Mouse (Mus musculus): ENCODE measurements around the gene Ddn. TPM values are rescaled to one million over a fixed set of nuclear protein-coding genes. Genes with fewer than 3 reads are reported as not detected.
"Not testable (repeated sequence)": the region's sequence is repeated elsewhere in the genome, so short reads cannot be mapped to it uniquely, and the experiment has no call there.

Gene Ddn
- polyA plus RNA-seq, 1 experiment from 2014 or later = not detected

DNA sequence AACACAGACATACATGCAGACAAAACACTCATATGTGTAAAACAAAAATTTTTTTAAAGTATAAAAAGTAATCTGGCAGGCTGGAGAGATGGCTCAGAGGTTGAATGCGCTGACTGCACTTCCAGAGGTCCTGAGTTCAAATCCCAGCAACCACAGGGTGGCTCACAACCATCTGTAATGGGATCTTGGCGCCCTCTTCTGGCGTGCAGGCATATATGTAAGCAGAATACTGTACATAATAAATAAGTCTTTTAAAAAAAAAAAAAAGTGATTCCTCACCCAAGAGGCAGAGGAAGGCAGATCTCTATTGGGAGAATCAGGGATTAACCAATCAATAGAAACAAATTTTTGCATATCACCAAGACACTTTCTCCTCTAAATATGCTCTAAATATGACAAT lies 14.1 kb upstream of the Ddn start:
- no peak overlapping the region for H3K4me3 ChIP-seq (replicated peaks)
- no peaks in the 10 kb centered on the region for H3K9me3 ChIP-seq
- H3K4me2 ChIP-seq = no peak overlapping the region
- no peak overlapping the region for H3K27ac ChIP-seq
- no peak for ATAC-seq (ENCODE audit: low FRiP score)
- WGBS = 68% methylated on average over 3 of the region's 3 CpGs
- peaks cover 37% of the 10 kb centered on the region for H3K36me3 ChIP-seq (replicated peaks)
- no peaks in the 10 kb centered on the region for H3K27me3 ChIP-seq
- H3K9ac ChIP-seq = no peak overlapping the region
- no peaks in the 10 kb centered on the region for H3K4me1 ChIP-seq

DNA sequence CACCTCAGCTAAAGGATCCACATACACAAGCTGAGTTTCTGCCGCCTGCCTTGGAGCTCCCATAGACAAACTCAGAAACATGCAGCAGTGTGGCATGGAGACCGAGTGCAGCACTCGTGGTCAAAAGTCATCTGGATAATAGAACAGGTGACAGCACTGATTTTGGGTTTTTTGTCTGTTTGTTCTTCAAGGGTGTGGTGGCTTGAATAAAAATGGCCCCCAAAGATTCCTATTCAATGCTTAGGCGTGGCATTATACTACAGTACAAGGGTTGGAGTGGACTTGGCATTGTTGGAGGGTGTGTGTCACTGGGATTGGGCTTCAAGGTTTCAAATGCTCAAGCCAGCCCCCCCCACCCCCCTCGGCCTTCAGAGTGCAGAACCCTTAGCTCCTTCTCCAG lies 12.9 kb upstream of the Ddn start:
- H3K4me2 ChIP-seq = no peak overlapping the region
- H3K27ac ChIP-seq = no peak overlapping the region
- H3K27me3 ChIP-seq = no peaks in the 10 kb centered on the region
- ATAC-seq (ENCODE audit: low FRiP score) = no peak
- no peaks in the 10 kb centered on the region for H3K4me1 ChIP-seq
- peaks cover 37% of the 10 kb centered on the region for H3K36me3 ChIP-seq (replicated peaks)
- no peak overlapping the region for H3K4me3 ChIP-seq (replicated peaks)
- WGBS = 89% methylated on average over 5 of the region's 5 CpGs
- H3K9ac ChIP-seq = no peak overlapping the region
- H3K9me3 ChIP-seq = no peaks in the 10 kb centered on the region

GRCm38 (mm10) chr15:98821403-98821802 lies 12.1 kb upstream of the Ddn start:
- WGBS = 20% methylated on average over 10 of the region's 10 CpGs
- Histone ChIP-seq H3K4me2 (no peak overlapping the region), H3K9me3 (no peaks in the 10 kb centered on the region), H3K36me3 (replicated peaks) (peaks cover 43% of the 10 kb centered on the region), H3K4me3 (replicated peaks) (no peak overlapping the region), H3K27me3 (no peaks in the 10 kb centered on the region), H3K27ac (no peak overlapping the region), H3K4me1 (no peaks in the 10 kb centered on the region), H3K9ac (no peak overlapping the region)
- ATAC-seq (ENCODE audit: low FRiP score) = no peak

DNA sequence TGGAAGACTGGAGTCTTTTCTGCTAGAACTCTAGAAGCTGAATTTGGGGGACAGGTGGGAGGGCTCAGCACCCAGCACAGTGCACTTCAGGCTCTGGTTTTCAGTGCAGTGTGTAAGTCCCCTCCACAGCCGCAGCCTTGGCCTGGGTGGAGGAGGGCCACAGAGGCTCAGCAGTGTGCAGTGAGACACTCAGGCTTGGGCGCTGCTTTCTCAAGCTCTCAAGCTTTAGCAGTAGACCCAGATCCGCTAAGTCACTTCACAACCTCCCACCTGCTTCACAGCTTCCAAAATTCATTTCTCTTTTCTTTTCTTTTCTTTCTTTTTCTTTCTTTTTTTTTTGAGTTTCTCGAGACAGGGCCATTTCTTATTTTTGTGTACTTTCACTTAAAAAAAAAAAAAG lies 11.6 kb upstream of the Ddn start:
- H3K9ac ChIP-seq = no peak overlapping the region
- ATAC-seq (ENCODE audit: low FRiP score) = no peak
- no peak overlapping the region for H3K27ac ChIP-seq
- H3K4me1 ChIP-seq = no peaks in the 10 kb centered on the region
- H3K4me3 ChIP-seq (replicated peaks) = no peak overlapping the region
- H3K9me3 ChIP-seq = no peaks in the 10 kb centered on the region
- WGBS = 91% methylated on average over 4 of the region's 4 CpGs
- no peak overlapping the region for H3K4me2 ChIP-seq
- no peaks in the 10 kb centered on the region for H3K27me3 ChIP-seq
- peaks cover 44% of the 10 kb centered on the region for H3K36me3 ChIP-seq (replicated peaks)

GRCm38 (mm10) chr15:98818171-98818570 lies 8.9 kb upstream of the Ddn start:
- Histone ChIP-seq H3K27ac (no peak overlapping the region), H3K9me3 (no peaks in the 10 kb centered on the region), H3K9ac (no peak overlapping the region), H3K4me1 (no peaks in the 10 kb centered on the region), H3K27me3 (no peaks in the 10 kb centered on the region), H3K4me2 (no peak overlapping the region), H3K36me3 (replicated peaks) (peaks cover 44% of the 10 kb centered on the region), H3K4me3 (replicated peaks) (no peak overlapping the region)
- no peak for ATAC-seq (ENCODE audit: low FRiP score)
- WGBS = 91% methylated on average over 7 of the region's 7 CpGs

DNA sequence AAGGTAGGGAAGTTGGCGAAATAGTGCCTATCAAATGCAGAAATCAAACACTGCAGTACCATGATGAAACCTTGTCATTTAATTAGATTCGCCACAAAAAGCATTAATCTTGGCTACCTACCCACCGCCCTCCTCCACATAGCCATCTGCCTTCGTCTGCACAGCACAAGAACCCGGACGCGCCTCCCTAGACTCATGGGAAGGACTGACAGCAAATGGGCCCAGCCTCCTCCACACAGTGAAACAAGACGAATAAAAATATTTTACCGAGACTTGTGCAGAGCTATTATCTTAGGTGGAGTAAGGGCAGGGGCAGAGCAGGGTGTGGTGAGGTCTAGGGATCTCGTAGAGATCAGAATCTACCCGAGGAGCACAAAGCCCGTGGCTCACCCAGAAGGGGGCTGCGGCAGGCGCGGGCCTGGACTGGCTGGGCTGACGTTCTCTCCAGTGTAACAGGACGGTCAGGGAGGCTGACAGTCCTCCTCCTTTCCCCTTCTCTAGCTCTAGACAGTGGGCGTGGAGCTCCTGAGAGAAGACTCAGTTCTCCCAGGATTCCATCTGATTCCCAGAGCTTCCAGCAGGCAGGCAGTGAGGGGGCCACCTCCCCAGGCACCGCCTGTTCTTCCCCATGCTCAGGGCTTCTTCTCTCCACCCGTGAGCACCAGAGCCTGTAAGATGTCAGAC lies 3.6 kb upstream of the Ddn start:
- Histone ChIP-seq H3K27ac (no peak overlapping the region), H3K36me3 (replicated peaks) (peaks cover 40% of the 10 kb centered on the region)
- WGBS = 85% methylated on average over 20 of the region's 20 CpGs

GRCm38 (mm10) chr15:98810212-98810611 lies 922 bp upstream of the Ddn start:
- 79% methylated on average over 6 of the region's 6 CpGs for WGBS
- not testable (repeated sequence) for ATAC-seq (ENCODE audit: low FRiP score); H3K4me2 ChIP-seq; H3K4me3 ChIP-seq (replicated peaks); H3K9me3 ChIP-seq; H3K27ac ChIP-seq; H3K9ac ChIP-seq
- H3K27me3 ChIP-seq = peaks cover 58% of the 10 kb centered on the region
- peaks cover 39% of the 10 kb centered on the region for H3K4me1 ChIP-seq
- peaks cover 27% of the 10 kb centered on the region for H3K36me3 ChIP-seq (replicated peaks)

More for the DNA sequence above, 3.6 kb upstream of the Ddn start:
- no peak for ATAC-seq (ENCODE audit: low FRiP score)
- H3K27me3 ChIP-seq = peaks cover 31% of the 10 kb centered on the region
- H3K9ac ChIP-seq = no peak overlapping the region
- H3K4me3 ChIP-seq (replicated peaks) = no peak overlapping the region
- no peak overlapping the region for H3K4me2 ChIP-seq
- H3K4me1 ChIP-seq = peaks cover 13% of the 10 kb centered on the region
- no peaks in the 10 kb centered on the region for H3K9me3 ChIP-seq

- 4% methylated on average over 6 of the region's 6 CpGs for WGBS
- Histone ChIP-seq H3K9me3 (no peaks in the 10 kb centered on the region), H3K27me3 (peaks cover 73% of the 10 kb centered on the region), H3K27ac (no peak overlapping the region), H3K9ac (no peak overlapping the region), H3K4me3 (replicated peaks) (no peak overlapping the region; the same call in 1 of the 2 replicates), H3K4me2 (0 out of 2 replicates have a peak overlapping the region, but pooled peaks have one; percentile 63), H3K36me3 (replicated peaks) (peaks cover 15% of the 10 kb centered on the region), H3K4me1 (peaks cover 47% of the 10 kb centered on the region)
- no peak for ATAC-seq (ENCODE audit: low FRiP score)
Measured at GRCm38 (mm10) chr15:98808651-98809134, 597 bp downstream of the Ddn start.

DNA sequence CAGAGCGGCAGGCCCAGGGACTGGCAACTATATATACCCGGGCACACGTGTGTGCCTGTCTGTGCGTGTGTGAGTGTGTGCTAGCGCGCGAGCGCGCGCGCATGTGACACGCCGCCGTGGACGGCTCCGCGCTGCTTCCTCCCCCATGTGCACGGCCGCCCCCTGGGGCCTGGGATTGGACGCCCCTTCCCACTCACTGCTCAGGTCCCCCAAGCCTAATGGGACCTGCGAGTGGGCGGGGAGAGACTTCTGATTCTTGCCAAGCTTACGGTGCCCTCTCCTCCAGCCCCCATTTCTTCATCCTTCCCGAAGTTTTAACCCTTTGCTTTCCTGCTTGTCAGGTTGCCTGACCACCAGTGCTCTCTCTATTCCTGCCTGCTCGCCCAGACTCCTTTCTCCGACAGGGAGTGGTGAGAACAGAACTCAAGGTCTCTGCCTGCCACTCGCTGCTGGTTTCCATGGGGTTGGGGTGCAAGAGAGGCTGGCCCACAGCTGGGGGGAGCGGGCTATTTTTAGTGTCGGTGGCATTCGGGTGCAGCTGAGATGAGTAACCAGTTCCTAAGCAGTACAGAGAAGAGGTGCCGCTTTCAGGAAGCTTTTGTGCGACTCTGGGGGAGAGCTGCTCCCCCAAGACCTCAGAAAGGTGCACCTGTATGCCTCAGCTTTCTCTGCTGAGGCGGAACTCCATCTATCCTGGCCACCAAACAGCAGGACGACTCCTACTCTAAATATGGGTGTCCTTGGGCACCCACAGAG lies 1.2 kb downstream of the Ddn start:
- H3K27ac ChIP-seq = no peak overlapping the region
- peak overlapping the region; percentile 63 for H3K4me2 ChIP-seq
- 1% methylated on average over 22 of the region's 34 CpGs for WGBS
- H3K9me3 ChIP-seq = no peaks in the 10 kb centered on the region
- peaks cover 51% of the 10 kb centered on the region for H3K4me1 ChIP-seq
- H3K9ac ChIP-seq = peak overlapping the region; percentile 27; the same call in 1 of the 2 replicates
- H3K27me3 ChIP-seq = peaks cover 79% of the 10 kb centered on the region
- peaks cover 9% of the 10 kb centered on the region for H3K36me3 ChIP-seq (replicated peaks)
- no peak; the same call in 1 of the 2 replicates for ATAC-seq (ENCODE audit: low FRiP score)
- peak overlapping the region; percentile 42 for H3K4me3 ChIP-seq (replicated peaks)

- H3K27me3 ChIP-seq = peaks cover 89% of the 10 kb centered on the region
- H3K4me1 ChIP-seq = peaks cover 51% of the 10 kb centered on the region
- ATAC-seq (ENCODE audit: low FRiP score) = no peak
- H3K27ac ChIP-seq = no peak overlapping the region
- no peaks in the 10 kb centered on the region for H3K36me3 ChIP-seq (replicated peaks)
- WGBS = under 1% methylated on average over 53 of the region's 58 CpGs
- H3K9me3 ChIP-seq = no peaks in the 10 kb centered on the region
- H3K4me3 ChIP-seq (replicated peaks) = peak overlapping the region; percentile 42
- H3K9ac ChIP-seq = peak overlapping the region; percentile 27; the same call in 1 of the 2 replicates
- peak overlapping the region; percentile 63 for H3K4me2 ChIP-seq
Measured at GRCm38 (mm10) chr15:98806809-98807770, 2.2 kb downstream of the Ddn start.

DNA sequence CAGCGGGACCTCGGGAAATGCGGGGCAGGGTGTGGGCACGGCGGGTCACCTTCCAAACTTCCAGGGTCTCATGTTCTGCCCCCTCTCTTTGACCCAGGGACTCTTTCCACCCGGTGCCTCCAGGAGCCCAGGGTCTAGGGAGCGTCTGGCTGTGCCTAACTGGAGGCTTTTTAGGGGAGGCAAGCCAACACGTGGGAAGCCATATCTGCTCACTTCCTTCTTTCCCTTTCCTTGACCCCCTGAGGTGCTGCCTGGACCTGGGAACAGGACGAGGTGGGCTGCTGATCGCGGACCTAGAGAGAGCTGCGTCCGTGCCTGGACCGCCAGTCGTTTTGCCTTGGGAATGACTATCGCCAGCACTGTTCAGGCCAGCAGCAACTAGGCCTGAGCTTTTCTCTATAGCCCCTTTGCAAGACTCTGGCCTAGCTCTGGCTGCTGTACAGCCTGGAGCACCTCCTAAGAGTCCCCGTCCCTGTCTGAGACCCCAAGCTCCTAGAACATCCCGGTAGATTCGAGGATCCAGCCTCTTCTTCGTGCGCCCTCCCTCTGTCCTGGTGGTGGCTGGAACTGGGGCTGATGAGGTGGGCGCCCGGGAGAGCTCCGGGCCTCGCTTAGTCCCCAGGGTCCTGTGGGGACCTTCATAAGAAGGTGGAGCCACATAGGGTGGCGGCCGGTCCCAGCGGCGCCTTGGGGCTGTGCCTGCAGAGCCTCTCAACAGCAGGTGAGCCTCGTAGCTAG lies 3.0 kb downstream of the Ddn start:
- peaks cover 97% of the 10 kb centered on the region for H3K27me3 ChIP-seq
- no peak overlapping the region for H3K27ac ChIP-seq
- no peaks in the 10 kb centered on the region for H3K36me3 ChIP-seq (replicated peaks)
- 2% methylated on average over 30 of the region's 30 CpGs for WGBS
- peak overlapping the region; percentile 42 for H3K4me3 ChIP-seq (replicated peaks)
- no peak overlapping the region for H3K9ac ChIP-seq
- H3K9me3 ChIP-seq = no peaks in the 10 kb centered on the region
- H3K4me2 ChIP-seq = peak overlapping the region; percentile 75
- no peak for ATAC-seq (ENCODE audit: low FRiP score)
- peaks cover 51% of the 10 kb centered on the region for H3K4me1 ChIP-seq
